Mouse (Mus musculus): ENCODE measurements at regions not wholly inside any gene's neighbourhood (a gene's known extent, or its start where the extent isn't known, plus 50 kb on each side); places are given as distances from the start of the nearest gene placed in this dataset.

- H3K27me3 ChIP-seq (ENCODE audit: control insufficient read depth, insufficient read depth, low read length) = no peaks in the 10 kb centered on the region
- H3K4me1 ChIP-seq (ENCODE audit: control insufficient read depth in 2 of 2, insufficient read depth in 2 of 2, low read length in 2 of 2) = 0 out of 4 replicates have a peak, but pooled peaks cover 0 to 4% of the 10 kb centered on the region in 2 experiments
- H3K36me3 ChIP-seq (ENCODE audit: control insufficient read depth, insufficient read depth, low read length) = no peaks in the 10 kb centered on the region
- no peaks in the 10 kb centered on the region for H3K9me3 ChIP-seq (ENCODE audit: control insufficient read depth, low read length)
- no peak overlapping the region for H3K9ac ChIP-seq (ENCODE audit: low read length)
- no peak overlapping the region for H3K4me2 ChIP-seq (ENCODE audit: low read length)
- H3K4me3 ChIP-seq (ENCODE audit: control insufficient read depth in 1 of 2, insufficient read depth in 1 of 2, low read depth in 1 of 2, low read length in 2 of 2) = no peak overlapping the region
- no peak overlapping the region for H3K27ac ChIP-seq (replicated peaks in 1 of 2; ENCODE audit: control insufficient read depth in 1 of 2, insufficient read depth in 1 of 2, low read depth in 2 of 2, low read length in 2 of 2)
- WGBS = 63% methylated on average over 3 of the region's 3 CpGs
- ATAC-seq (ENCODE audit: insufficient number of reproducible peaks, insufficient read depth, low FRiP score, low read depth) = no peak
Observed at GRCm38 (mm10) chr7:73019151-73019550, 356.2 kb upstream of the Rgma start.

DNA sequence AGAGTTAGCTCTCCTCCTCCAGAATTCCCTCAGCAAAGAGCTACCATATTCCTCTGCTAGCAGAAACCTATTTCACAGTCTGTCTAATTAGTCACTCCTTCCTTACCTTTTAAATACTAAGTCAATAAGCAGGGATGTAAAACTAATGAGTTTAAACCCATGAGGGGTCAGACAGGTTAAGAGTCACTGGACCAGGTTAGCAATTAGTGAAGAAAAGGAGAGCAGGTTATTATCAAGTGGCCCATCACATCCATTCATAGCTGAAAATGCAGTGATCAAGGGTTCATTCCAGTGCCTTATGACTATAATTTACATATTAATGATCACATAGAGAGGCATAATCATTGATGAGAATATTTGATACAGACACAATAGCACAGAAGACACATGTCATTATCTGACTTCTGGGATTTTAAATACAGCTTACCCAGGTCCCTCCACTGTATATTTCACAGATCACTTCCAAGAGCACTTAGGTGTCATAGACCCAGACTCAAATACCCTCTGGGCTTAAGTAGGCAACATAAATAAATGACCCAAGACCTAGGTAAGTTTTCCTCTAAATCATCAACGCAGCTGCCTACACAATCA lies 355.4 kb upstream of the Rgma start:
- Histone ChIP-seq H3K4me1 (ENCODE audit: control insufficient read depth in 2 of 2, insufficient read depth in 2 of 2, low read length in 2 of 2) (0 out of 4 replicates have a peak, but pooled peaks cover 0 to 4% of the 10 kb centered on the region in 2 experiments), H3K4me3 (ENCODE audit: control insufficient read depth in 1 of 2, insufficient read depth in 1 of 2, low read depth in 1 of 2, low read length in 2 of 2) (no peak overlapping the region), H3K36me3 (ENCODE audit: control insufficient read depth, insufficient read depth, low read length) (no peaks in the 10 kb centered on the region), H3K27ac (replicated peaks in 1 of 2; ENCODE audit: control insufficient read depth in 1 of 2, insufficient read depth in 1 of 2, low read depth in 2 of 2, low read length in 2 of 2) (no peak overlapping the region), H3K27me3 (ENCODE audit: control insufficient read depth, insufficient read depth, low read length) (no peaks in the 10 kb centered on the region), H3K4me2 (ENCODE audit: low read length) (no peak overlapping the region), H3K9ac (ENCODE audit: low read length) (no peak overlapping the region), H3K9me3 (ENCODE audit: control insufficient read depth, low read length) (no peaks in the 10 kb centered on the region)
- WGBS = 76% methylated on average over 1 of the region's 1 CpGs
- no peak for ATAC-seq (ENCODE audit: insufficient number of reproducible peaks, insufficient read depth, low FRiP score, low read depth)

- no peaks in the 10 kb centered on the region for H3K27me3 ChIP-seq (ENCODE audit: control insufficient read depth, insufficient read depth, low read length)
- H3K4me1 ChIP-seq (ENCODE audit: control insufficient read depth in 2 of 2, insufficient read depth in 2 of 2, low read length in 2 of 2) = 0 out of 4 replicates have a peak, but pooled peaks cover 0 to 4% of the 10 kb centered on the region in 2 experiments
- H3K4me3 ChIP-seq (ENCODE audit: control insufficient read depth in 1 of 2, insufficient read depth in 1 of 2, low read depth in 1 of 2, low read length in 2 of 2) = no peak overlapping the region
- ATAC-seq (ENCODE audit: insufficient number of reproducible peaks, insufficient read depth, low FRiP score, low read depth) = no peak
- WGBS = 59% methylated on average over 2 of the region's 2 CpGs
- no peaks in the 10 kb centered on the region for H3K9me3 ChIP-seq (ENCODE audit: control insufficient read depth, low read length)
- no peak overlapping the region for H3K27ac ChIP-seq (replicated peaks in 1 of 2; ENCODE audit: control insufficient read depth in 1 of 2, insufficient read depth in 1 of 2, low read depth in 2 of 2, low read length in 2 of 2)
- no peak overlapping the region for H3K9ac ChIP-seq (ENCODE audit: low read length)
- H3K36me3 ChIP-seq (ENCODE audit: control insufficient read depth, insufficient read depth, low read length) = no peaks in the 10 kb centered on the region
- H3K4me2 ChIP-seq (ENCODE audit: low read length) = no peak overlapping the region
Observed at GRCm38 (mm10) chr7:73021786-73022185, 353.5 kb upstream of the Rgma start.

- Histone ChIP-seq H3K36me3 (ENCODE audit: control insufficient read depth, insufficient read depth, low read length) (no peaks in the 10 kb centered on the region), H3K27me3 (ENCODE audit: control insufficient read depth, insufficient read depth, low read length) (no peaks in the 10 kb centered on the region), H3K9me3 (ENCODE audit: control insufficient read depth, low read length) (no peaks in the 10 kb centered on the region), H3K27ac (replicated peaks in 1 of 2; ENCODE audit: control insufficient read depth in 1 of 2, insufficient read depth in 1 of 2, low read depth in 2 of 2, low read length in 2 of 2) (no peak overlapping the region), H3K9ac (ENCODE audit: low read length) (no peak overlapping the region), H3K4me3 (ENCODE audit: control insufficient read depth in 1 of 2, insufficient read depth in 1 of 2, low read depth in 1 of 2, low read length in 2 of 2) (no peak overlapping the region), H3K4me2 (ENCODE audit: low read length) (no peak overlapping the region), H3K4me1 (ENCODE audit: control insufficient read depth in 2 of 2, insufficient read depth in 2 of 2, low read length in 2 of 2) (peaks cover 0 to 4% of the 10 kb centered on the region in 2 experiments; a peak in 1 of 4 replicates)
- WGBS = 73% methylated on average over 5 of the region's 5 CpGs
- ATAC-seq (ENCODE audit: insufficient number of reproducible peaks, insufficient read depth, low FRiP score, low read depth) = no peak
Observed at GRCm38 (mm10) chr7:73025640-73026039, 349.7 kb upstream of the Rgma start.

GRCm38 (mm10) chr7:73028952-73029351 lies 346.4 kb upstream of the Rgma start:
- WGBS = 70% methylated on average over 6 of the region's 6 CpGs
- no peak overlapping the region for H3K4me2 ChIP-seq (ENCODE audit: low read length)

GRCm38 (mm10) chr7:73031407-73031806 lies 343.9 kb upstream of the Rgma start:
- Histone ChIP-seq H3K4me2 (ENCODE audit: low read length) (no peak overlapping the region), H3K36me3 (ENCODE audit: control insufficient read depth, insufficient read depth, low read length) (no peaks in the 10 kb centered on the region), H3K27ac (replicated peaks in 1 of 2; ENCODE audit: control insufficient read depth in 1 of 2, insufficient read depth in 1 of 2, low read depth in 2 of 2, low read length in 2 of 2) (no peak overlapping the region), H3K9me3 (ENCODE audit: control insufficient read depth, low read length) (no peaks in the 10 kb centered on the region), H3K9ac (ENCODE audit: low read length) (no peak overlapping the region), H3K4me1 (ENCODE audit: control insufficient read depth in 2 of 2, insufficient read depth in 2 of 2, low read length in 2 of 2) (no peaks in the 10 kb centered on the region; a peak in 1 of 4 replicates), H3K27me3 (ENCODE audit: control insufficient read depth, insufficient read depth, low read length) (no peaks in the 10 kb centered on the region), H3K4me3 (ENCODE audit: control insufficient read depth in 1 of 2, insufficient read depth in 1 of 2, low read depth in 1 of 2, low read length in 2 of 2) (no peak overlapping the region)
- WGBS = 69% methylated on average over 5 of the region's 5 CpGs
- no peak for ATAC-seq (ENCODE audit: insufficient number of reproducible peaks, insufficient read depth, low FRiP score, low read depth)

More at GRCm38 (mm10) chr7:73028952-73029351, 346.4 kb upstream of the Rgma start:
- H3K36me3 ChIP-seq (ENCODE audit: control insufficient read depth, insufficient read depth, low read length) = no peaks in the 10 kb centered on the region
- H3K9me3 ChIP-seq (ENCODE audit: control insufficient read depth, low read length) = no peaks in the 10 kb centered on the region
- no peaks in the 10 kb centered on the region for H3K27me3 ChIP-seq (ENCODE audit: control insufficient read depth, insufficient read depth, low read length)
- no peak overlapping the region for H3K9ac ChIP-seq (ENCODE audit: low read length)
- ATAC-seq (ENCODE audit: insufficient number of reproducible peaks, insufficient read depth, low FRiP score, low read depth) = no peak
- no peaks in the 10 kb centered on the region; a peak in 1 of 4 replicates for H3K4me1 ChIP-seq (ENCODE audit: control insufficient read depth in 2 of 2, insufficient read depth in 2 of 2, low read length in 2 of 2)
- no peak overlapping the region for H3K4me3 ChIP-seq (ENCODE audit: control insufficient read depth in 1 of 2, insufficient read depth in 1 of 2, low read depth in 1 of 2, low read length in 2 of 2)
- H3K27ac ChIP-seq (replicated peaks in 1 of 2; ENCODE audit: control insufficient read depth in 1 of 2, insufficient read depth in 1 of 2, low read depth in 2 of 2, low read length in 2 of 2) = no peak overlapping the region

GRCm38 (mm10) chr7:73032316-73032980 lies 342.9 kb upstream of the Rgma start:
- no peaks in the 10 kb centered on the region for H3K27me3 ChIP-seq (ENCODE audit: control insufficient read depth, insufficient read depth, low read length)
- no peak for ATAC-seq (ENCODE audit: insufficient number of reproducible peaks, insufficient read depth, low FRiP score, low read depth)
- no peaks in the 10 kb centered on the region for H3K36me3 ChIP-seq (ENCODE audit: control insufficient read depth, insufficient read depth, low read length)
- no peak overlapping the region for H3K4me3 ChIP-seq (ENCODE audit: control insufficient read depth in 1 of 2, insufficient read depth in 1 of 2, low read depth in 1 of 2, low read length in 2 of 2)
- no peak overlapping the region for H3K27ac ChIP-seq (replicated peaks in 1 of 2; ENCODE audit: control insufficient read depth in 1 of 2, insufficient read depth in 1 of 2, low read depth in 2 of 2, low read length in 2 of 2)
- 70% methylated on average over 23 of the region's 23 CpGs for WGBS
- peaks cover 6 to 9% of the 10 kb centered on the region in 2 experiments for H3K4me1 ChIP-seq (ENCODE audit: control insufficient read depth in 2 of 2, insufficient read depth in 2 of 2, low read length in 2 of 2)
- peak overlapping the region; percentile 11; the same call in 1 of the 2 replicates for H3K4me2 ChIP-seq (ENCODE audit: low read length)
- H3K9me3 ChIP-seq (ENCODE audit: control insufficient read depth, low read length) = no peaks in the 10 kb centered on the region
- no peak overlapping the region for H3K9ac ChIP-seq (ENCODE audit: low read length)

Data from heart, embryonic 14.5 days (tissue).